Mouse (Mus musculus) ES-E14 (cell line): Measurements from ENCODE around the gene Smco2.

Source experiments
- CHD2 ChIP-seq: IDR thresholded peaks from 2 replicates; pipeline ENCODE4 v1.6.1; 2014; ENCODE audit warnings: mild to moderate bottlenecking, low read depth, low read length, inconsistent platforms
- ZC3H11A ChIP-seq: IDR thresholded peaks from 2 replicates; pipeline ENCODE4 v1.6.1; 2012; ENCODE audit warnings: low read depth, mild to moderate bottlenecking, inconsistent platforms, low read length, borderline replicate concordance
- ZNF384 ChIP-seq: IDR thresholded peaks from 2 replicates; pipeline ENCODE4 v1.6.1; 2012; ENCODE audit warnings: low read depth, low read length, inconsistent platforms

DNA sequence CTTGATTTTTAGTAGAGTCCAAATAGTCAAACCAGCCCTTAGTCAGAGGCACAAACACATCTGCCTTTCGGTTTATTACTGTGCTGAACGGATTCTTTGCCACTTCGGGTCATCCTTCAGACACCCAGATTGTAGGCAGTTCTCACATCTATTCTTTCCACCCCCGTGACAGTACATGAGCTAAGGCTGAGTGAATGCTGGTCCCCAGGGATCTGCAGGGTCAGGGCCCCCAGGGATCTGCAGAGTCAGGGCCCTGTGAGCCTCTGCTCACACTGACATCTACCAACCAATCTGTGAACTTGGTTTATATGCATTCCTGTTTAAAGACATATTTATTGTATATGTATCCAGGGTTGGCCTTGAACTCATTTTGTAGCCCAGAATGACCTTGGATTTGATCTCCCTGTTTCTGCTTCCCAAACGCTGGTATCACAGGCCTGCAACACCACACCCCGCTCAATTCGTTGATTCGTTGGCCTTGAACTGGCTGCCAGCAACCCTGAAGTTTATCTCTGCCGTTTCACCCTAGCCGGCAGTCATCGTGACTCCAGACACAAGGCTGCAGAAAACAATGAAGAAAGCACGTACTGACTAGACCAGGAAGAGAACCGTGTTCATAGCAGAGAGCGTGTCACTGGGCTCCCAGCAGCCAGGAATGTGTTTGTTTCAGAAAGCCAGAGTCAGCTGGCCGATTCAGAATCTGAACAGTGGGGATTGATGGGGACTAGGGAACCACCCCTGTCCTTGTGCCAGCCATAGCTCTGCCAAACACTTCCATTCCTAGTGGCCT is 3.7 kb upstream of the Smco2 start:
- no peak for TF ChIP-seq CHD2
- TF ChIP-seq ZNF384 = no peak
- no peak for TF ChIP-seq ZC3H11A
